Mouse (Mus musculus) MEL (cell line): ENCODE measurements around the gene Vmn1r159. TPM values are rescaled to one million over a fixed set of nuclear protein-coding genes. Genes with fewer than 3 reads are reported as not detected.
"Not testable (repeated sequence)": the region's sequence is repeated elsewhere in the genome, so short reads cannot be mapped to it uniquely, and the experiment has no call there.

Experiments
- DNase-seq: peaks from one replicate; pipeline ENCODE4 v3.0.0; 2011; ENCODE audit warnings: low read depth, low spot score
- H3K27ac ChIP-seq: 2 replicates; pipeline ENCODE4 v1.5.1; 2012; ENCODE audit warnings: low read depth, mild to moderate bottlenecking, control low read depth, low read length, moderate library complexity; ENCODE audit not compliant: control insufficient read depth
- H3K27me3 ChIP-seq, 2 experiments: fragments of 150-350 bp in 1 of 2; sonication (generic) in 1 of 2; 2 replicates each; pipeline ENCODE4 v1.6.1; 2012; ENCODE audit warnings: low read length in 2 of 2, mild to moderate bottlenecking in 2 of 2, improper control_type of control experiment in 1 of 2, moderate library complexity in 1 of 2; ENCODE audit not compliant: insufficient read depth in 2 of 2, control insufficient read depth in 1 of 2
- H3K36me3 ChIP-seq, 2 experiments: 2 replicates each; pipeline ENCODE4 v1.6.1; 2012 to 2014; ENCODE audit warnings: low read length in 2 of 2, improper control_type of control experiment in 1 of 2, inconsistent platforms in 1 of 2, mild to moderate bottlenecking in 1 of 2; ENCODE audit not compliant: insufficient read depth in 2 of 2, control insufficient read depth in 1 of 2
- H3K4me1 ChIP-seq, 2 experiments: fragments of 150-350 bp in 1 of 2; sonication (generic) in 1 of 2; 2 replicates each; pipeline ENCODE4 v1.6.1; 2012; ENCODE audit warnings: low read length in 2 of 2, improper control_type of control experiment in 1 of 2, mild to moderate bottlenecking in 1 of 2; ENCODE audit not compliant: insufficient read depth in 2 of 2, control insufficient read depth in 1 of 2
- H3K4me3 ChIP-seq, 2 experiments: fragments of 150-350 bp in 1 of 2; sonication (generic) in 1 of 2; 2 replicates each; pipeline ENCODE4 v1.5.1; 2012; ENCODE audit warnings: low read depth in 2 of 2, low read length in 2 of 2, mild to moderate bottlenecking in 2 of 2, moderate library complexity in 2 of 2, control low read depth in 1 of 2, improper control_type of control experiment in 1 of 2; ENCODE audit not compliant: control insufficient read depth in 1 of 2, insufficient read depth in 1 of 2
- H3K79me2 ChIP-seq: 2 replicates; pipeline ENCODE4 v1.6.1; 2012; ENCODE audit warnings: mild to moderate bottlenecking, low read length, moderate library complexity; ENCODE audit not compliant: control insufficient read depth, poor library complexity, insufficient read depth
- H3K9ac ChIP-seq: 2 replicates; pipeline ENCODE4 v1.6.1; 2012; ENCODE audit warnings: low read depth, mild to moderate bottlenecking, control low read depth, low read length, moderate library complexity; ENCODE audit not compliant: control insufficient read depth, poor library complexity, severe bottlenecking
- H3K9me3 ChIP-seq: fragments of 150-350 bp; sonication (generic); replicated peaks from 2 replicates; pipeline ENCODE4 v1.6.1; 2012; ENCODE audit warnings: mild to moderate bottlenecking, low read length, improper control_type of control experiment, moderate library complexity; ENCODE audit not compliant: insufficient read depth
- polyA plus RNA-seq, 2 experiments: library from polyadenylated mRNA; stranded (reverse) in 1 of 2; unstranded in 1 of 2; fragments of >175 nt in 1 of 2; fragments of >200 nt in 1 of 2; gene quantifications; 2 replicates each; pipeline versions ENCODE4 v1.2.1 to v1.2.4; 2012; ENCODE audit warnings: low replicate concordance in 2 of 2, low read depth in 1 of 2; ENCODE audit not compliant: insufficient read length in 2 of 2, insufficient read depth in 1 of 2, missing spikeins in 1 of 2
- total RNA-seq: library from RNA; depleted of rRNA; stranded (reverse); fragments of 300-350 nt; gene quantifications from 2 replicates; pipeline ENCODE4 v1.2.3, GENCODE M21; 2012; rRNA removed

The Vmn1r159 gene
- total RNA-seq (not detected in 2 replicates), polyA plus RNA-seq (not detected)

GRCm38 (mm10) chr7:22843505-22843904 is at the start of gene Vmn1r159:
Gene Vmn1r159 (minus strand): TSS chr7:22843605.
- not testable (repeated sequence) for H3K79me2 ChIP-seq

GRCm38 (mm10) chr7:22870924-22871323 is 27.5 kb upstream of the Vmn1r159 start, which contains the start of gene Vmn1r160:
Gene Vmn1r160 (plus strand): TSS chr7:22871224.
- not testable (repeated sequence) for H3K9me3 ChIP-seq, H3K27ac ChIP-seq, H3K4me3 ChIP-seq, H3K79me2 ChIP-seq, H3K27me3 ChIP-seq, H3K9ac ChIP-seq, H3K4me1 ChIP-seq, DNase-seq, H3K36me3 ChIP-seq

More at GRCm38 (mm10) chr7:22843505-22843904, at the start of gene Vmn1r159:
- not testable (repeated sequence) for H3K9ac ChIP-seq, H3K36me3 ChIP-seq, DNase-seq, H3K9me3 ChIP-seq, H3K4me3 ChIP-seq, H3K27me3 ChIP-seq, H3K27ac ChIP-seq, H3K4me1 ChIP-seq

Other genes with a start within 250 kb of the Vmn1r159 start
- gene Vmn1r155, start 185.6 kb downstream of the Vmn1r159 start, total RNA-seq: not detected in 2 replicates
- not detected for gene Vmn1r155, start 185.6 kb downstream of the Vmn1r159 start, polyA plus RNA-seq
- gene Gm8693, start 151.3 kb downstream of the Vmn1r159 start, total RNA-seq: not detected in 2 replicates
- not detected for gene Gm8693, start 151.3 kb downstream of the Vmn1r159 start, polyA plus RNA-seq
- not detected in 2 replicates for gene Gm4567, start 123.9 kb downstream of the Vmn1r159 start, total RNA-seq
- not detected for gene Gm4567, start 123.9 kb downstream of the Vmn1r159 start, polyA plus RNA-seq
- not detected in 2 replicates for gene Vmn1r157, start 81.9 kb downstream of the Vmn1r159 start, total RNA-seq
- not detected for gene Vmn1r157, start 81.9 kb downstream of the Vmn1r159 start, polyA plus RNA-seq
- not detected in 2 replicates for gene Vmn1r158, start 52.8 kb downstream of the Vmn1r159 start, total RNA-seq
- not detected for gene Vmn1r158, start 52.8 kb downstream of the Vmn1r159 start, polyA plus RNA-seq
- not detected in 2 replicates for gene Vmn1r160, start 27.6 kb upstream of the Vmn1r159 start, total RNA-seq
- gene Vmn1r160, start 27.6 kb upstream of the Vmn1r159 start, polyA plus RNA-seq: not detected
- gene Gm4214, start 141.1 kb upstream of the Vmn1r159 start, total RNA-seq: not detected in 2 replicates
- not detected for gene Gm4214, start 141.1 kb upstream of the Vmn1r159 start, polyA plus RNA-seq
- gene Gm4216, start 176.3 kb upstream of the Vmn1r159 start, total RNA-seq: not detected in 2 replicates
- gene Gm4216, start 176.3 kb upstream of the Vmn1r159 start, polyA plus RNA-seq: not detected
- not detected in 2 replicates for gene Vmn1r163, start 211.9 kb upstream of the Vmn1r159 start, total RNA-seq
- gene Vmn1r163, start 211.9 kb upstream of the Vmn1r159 start, polyA plus RNA-seq: not detected
- not detected in 2 replicates for gene Gm8720, start 223.9 kb upstream of the Vmn1r159 start, total RNA-seq
- not detected for gene Gm8720, start 223.9 kb upstream of the Vmn1r159 start, polyA plus RNA-seq